Mouse (Mus musculus): Measurements from ENCODE around the gene Slc5a5.
"Not testable (repeated sequence)": the region's sequence is repeated elsewhere in the genome, so short reads cannot be mapped to it uniquely, and the experiment has no call there.

Slc5a5 gene

GRCm38 (mm10) chr8:70902211-70902610, 9.7 kb upstream of the Slc5a5 start:
- no peak for DNase-seq

DNA sequence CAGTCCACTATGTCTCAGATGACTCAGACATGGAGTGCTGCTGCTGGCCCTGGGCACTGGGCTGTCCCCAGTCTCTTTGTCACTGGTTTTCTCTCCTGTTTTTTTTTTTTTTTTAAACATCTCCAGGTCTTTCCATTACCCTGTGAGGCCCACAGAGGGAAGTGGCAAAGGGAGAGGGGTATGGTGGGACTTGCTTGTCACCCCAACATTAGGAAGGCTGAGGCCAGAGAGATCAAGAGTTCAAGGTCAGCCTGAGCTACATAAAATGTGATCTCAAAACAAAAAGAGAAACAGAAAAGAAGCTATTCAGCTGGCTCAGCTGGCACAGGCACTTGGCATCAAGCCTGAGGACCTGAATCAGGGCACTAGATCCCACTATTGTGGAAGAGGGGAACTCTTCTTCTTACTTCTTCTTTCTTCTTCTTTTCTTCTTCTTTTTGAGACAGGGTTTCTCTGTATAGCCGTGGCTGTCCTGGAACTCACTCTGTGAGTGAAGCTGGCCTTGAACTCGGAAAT, 8.4 kb upstream of the Slc5a5 start:
- no peak for DNase-seq

- no peak for DNase-seq
These were observed 6.7 kb upstream of the Slc5a5 start for GRCm38 (mm10) chr8:70899226-70899625.

GRCm38 (mm10) chr8:70898661-70899198, 6.2 kb upstream of the Slc5a5 start:
- DNase-seq = no peak

DNA sequence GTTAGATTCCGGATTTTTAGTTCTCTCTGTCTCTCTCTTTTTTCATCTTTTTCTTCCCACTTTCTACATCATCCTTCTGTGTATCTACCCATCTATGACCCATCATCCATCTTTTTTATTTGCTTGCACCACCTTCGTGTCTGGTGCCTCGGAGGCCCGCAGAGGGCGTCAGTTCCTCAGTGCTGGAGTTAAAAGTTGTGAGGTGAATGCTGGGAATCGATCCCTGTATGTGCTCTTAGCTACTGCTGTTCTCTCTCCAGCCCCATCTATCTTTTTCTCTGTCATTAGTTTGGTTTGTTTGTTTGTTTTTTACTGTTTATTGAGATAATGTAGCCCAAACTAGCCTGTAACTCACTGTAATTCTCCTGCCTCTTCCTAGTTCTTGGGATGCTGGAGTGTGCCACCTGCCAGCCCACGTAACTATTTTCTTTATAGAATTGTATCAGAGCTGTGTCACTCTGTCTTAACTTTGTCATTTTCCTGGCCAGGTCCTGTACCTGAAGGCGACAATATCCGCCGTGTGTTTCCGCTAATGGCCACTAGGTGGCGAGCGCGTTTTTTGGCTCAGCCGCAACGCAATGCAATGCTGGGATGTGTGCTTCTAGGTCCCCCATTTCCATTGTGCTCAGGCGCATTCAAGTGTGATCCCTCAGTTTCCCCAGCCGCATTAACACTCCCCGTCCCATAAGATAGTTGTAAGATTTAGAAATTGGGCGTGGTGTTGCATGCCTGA, 5.3 kb upstream of the Slc5a5 start:
- DNase-seq = peak; percentile 81

GRCm38 (mm10) chr8:70897021-70897680, 4.6 kb upstream of the Slc5a5 start, which contains the start of gene Rpl18a:
Gene Rpl18a, minus strand, starts transcription at chr8:70897412.
- peak; percentile 99 for DNase-seq

GRCm38 (mm10) chr8:70896316-70897020, 3.9 kb upstream of the Slc5a5 start:
- DNase-seq = no peak

DNA sequence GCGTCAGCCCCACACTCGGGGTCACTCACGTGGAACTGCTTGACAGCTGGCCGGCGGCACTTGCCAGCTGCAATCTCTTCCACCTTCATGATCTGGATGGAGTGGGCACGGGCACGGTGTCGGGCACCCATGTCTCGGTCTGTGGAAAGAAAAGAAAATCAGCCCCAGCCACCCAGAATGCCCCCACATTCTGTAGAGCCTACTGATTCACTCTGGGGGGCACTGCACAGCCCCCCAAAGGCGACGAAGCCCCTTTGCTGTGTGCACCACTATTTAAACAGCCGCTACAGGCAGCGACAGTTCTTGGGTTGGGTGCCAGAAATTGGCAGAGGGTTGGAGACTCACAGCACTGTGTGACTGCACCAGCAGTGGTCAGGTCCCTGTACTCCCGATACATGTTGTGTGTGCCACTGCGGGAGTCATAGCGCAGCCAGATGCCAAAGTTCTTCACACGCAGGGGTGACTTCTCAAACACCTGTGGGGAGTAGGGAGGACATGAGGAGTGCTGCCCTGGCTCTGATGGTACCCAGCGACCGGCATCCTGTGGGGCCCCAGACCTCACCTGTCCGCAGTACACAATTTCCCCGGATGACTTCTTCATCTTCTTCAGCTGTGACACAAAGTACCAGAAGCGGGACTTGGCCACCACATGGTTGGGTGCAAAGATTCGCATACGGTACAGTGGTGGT, 3.2 kb upstream of the Slc5a5 start:
- DNase-seq = not testable (repeated sequence)

- no peak for DNase-seq
These were observed 2.4 kb upstream of the Slc5a5 start for GRCm38 (mm10) chr8:70894771-70895545.

- DNase-seq = no peak
These were observed 1.8 kb upstream of the Slc5a5 start for GRCm38 (mm10) chr8:70894385-70894720.

DNA sequence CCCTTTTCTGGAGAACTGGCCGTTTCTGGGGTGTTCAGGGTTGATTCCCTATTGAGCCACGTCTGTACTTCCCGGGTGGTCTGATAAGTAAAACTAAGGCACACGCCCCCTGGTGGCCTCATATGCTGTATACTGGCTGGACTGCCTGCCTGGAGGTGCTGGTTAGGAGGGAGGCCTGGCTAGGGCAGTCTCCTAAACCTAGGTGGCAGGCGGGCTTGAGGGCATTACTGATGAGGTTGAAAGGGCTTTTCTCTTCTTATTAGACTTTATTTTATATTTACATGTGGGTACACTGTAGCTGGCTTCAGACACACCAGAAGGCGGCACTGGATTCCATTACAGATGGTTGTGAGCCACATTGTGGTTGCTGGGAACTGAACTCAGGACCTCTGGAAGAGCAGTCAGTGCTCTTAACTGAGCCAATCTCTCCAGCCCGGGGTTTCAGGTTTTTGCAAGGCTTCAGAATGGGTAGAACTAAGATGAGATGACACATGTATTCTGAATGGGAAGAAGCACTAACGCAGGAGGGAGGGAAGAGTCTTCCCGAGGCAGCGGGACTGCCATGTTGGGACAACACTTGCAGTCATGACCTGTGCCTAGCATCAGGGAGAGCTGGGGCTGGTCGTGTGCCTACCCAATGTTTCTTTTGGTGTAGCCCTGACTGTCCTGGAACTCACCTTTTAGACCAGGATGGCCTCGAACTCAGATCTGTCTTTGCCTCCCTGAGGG, 1.3 kb upstream of the Slc5a5 start:
- DNase-seq = peak; percentile 77

DNA sequence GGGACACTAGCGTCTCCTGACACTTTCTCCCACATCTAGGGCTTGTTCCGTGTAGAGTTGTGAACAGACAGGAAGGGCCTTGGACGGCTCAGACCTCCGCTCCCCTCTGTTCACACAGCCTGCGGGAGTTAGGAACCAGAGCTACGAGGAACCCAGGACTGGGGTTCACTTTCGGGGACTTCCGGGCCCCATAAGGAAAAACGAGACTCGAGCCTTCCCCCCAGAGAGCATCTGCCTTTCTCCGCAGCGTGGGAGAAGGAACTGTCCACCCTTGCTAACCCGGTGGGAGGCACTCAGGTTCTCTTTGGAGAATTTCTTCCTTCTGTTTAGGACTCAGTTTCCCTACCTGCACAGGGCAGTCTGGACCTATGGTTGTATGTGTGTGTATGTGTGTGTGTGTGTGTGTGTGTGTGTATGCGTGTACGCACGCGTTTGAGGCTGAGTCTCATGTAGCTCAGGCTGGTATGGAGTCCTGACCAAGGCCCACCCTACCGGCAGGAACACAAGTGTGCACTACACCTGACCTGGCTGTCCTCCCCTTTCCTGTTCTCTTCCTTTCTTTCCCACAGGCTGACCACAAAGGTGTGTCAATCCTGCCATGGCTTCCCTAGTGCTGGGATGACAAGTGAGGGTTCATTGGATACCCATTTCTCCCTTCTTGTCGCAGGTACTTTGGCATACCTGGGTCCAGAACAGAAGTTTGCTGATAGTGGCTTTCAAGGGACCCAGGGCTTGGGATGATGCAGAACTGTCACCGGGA, 519 bp upstream of the Slc5a5 start:
- DNase-seq = no peak

DNA sequence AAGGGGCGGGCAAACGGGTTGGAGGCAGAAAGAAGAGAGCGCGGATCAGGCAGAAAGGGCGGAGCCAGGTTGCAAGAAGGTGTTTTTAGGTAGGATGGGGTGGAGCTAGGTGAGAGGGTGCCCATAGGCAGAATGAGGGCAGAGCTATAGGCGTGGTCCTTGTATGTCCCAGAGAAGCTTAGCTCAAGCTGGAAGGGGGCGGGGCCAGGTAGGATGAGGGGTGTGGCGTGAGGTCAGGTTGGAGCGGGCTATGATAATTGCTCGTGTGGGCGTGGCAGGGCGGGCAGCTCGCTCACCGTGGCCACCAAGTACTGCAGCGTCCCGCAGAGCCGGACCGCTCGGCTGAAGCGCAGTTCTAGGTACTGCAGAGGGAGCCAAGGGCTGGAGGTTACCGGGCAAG, 1.2 kb downstream of the Slc5a5 start:
- no peak for DNase-seq

- DNase-seq = no peak
These were observed 1.9 kb downstream of the Slc5a5 start for GRCm38 (mm10) chr8:70890656-70891055.

DNA sequence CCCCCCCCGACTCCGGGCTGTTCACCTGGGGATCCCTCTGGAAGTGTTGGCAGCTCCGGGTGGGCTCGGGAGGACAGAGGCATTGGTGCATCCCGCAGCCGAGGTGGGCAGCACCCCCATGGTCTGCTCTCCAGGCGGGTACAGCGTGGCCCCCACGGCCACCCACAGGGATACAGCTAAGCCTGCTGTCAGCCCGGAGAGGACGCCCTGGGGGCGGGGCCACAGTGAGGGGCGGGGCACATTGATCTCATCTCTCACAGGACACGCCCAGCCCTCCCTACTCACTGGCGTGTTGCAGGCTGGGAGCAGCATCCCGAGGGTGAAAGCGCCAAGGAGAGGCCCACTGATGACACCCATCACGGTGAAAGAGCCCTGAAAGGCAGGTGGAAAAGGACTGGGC, 4.9 kb downstream of the Slc5a5 start:
- DNase-seq = peak; percentile 76

DNA sequence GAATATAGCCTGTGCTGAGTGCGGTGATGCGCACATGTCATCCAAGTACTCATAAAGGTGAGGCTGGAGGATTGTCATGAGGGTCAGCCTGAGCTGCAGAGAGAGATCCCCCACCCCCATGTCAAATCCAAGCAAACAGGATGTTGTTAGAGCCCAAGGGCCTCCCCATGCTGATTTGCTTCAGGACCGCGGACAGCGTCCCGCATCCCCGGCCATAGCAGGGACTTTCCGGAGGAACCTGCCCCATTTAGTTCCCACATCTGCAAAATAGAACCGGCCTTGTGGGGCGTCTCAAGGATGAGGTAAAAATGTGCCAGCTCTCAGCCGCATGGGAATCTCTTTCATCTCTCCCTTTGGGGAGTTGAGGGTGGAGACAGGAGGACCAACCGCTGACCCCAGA, 6.9 kb downstream of the Slc5a5 start:
- DNase-seq = no peak

DNA sequence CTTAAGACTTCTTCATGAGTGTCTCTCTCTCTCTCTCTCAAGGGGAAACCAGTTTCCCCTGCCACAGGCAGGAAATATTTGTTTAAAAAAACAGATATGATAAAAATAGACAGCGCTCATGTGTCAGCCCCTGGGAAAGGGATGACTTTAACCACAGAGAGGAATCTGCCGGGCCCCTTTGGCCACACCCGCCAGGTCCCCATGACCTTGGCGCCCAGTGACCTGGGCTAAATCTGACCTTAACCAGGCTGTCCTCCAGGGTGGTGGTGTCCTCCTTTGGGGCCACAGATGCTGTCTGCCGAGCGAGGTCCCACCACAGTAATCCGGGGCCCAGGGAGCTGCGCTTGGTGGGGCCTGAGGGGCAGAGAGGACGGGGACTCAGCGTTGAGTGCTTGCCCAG, 7.9 kb downstream of the Slc5a5 start:
- DNase-seq = no peak

DNA sequence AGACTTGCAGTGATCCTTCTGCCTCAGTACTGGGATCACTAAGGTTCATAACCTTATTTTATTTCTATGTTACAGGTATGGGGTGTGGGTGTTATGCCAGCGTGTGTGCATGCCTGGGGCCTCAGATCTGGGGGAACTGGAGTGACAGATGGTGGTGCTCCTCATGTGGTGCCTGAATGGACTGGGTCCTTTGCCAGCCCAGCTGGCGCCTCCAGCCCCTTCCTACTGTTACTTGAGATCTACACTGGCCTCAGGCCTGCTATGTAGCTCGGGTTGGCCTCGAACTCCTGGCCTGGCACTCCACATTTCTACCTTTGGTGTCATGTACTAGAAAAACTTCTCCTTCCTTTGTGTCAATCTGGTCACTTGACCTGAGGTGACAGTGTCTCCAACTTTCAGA, 8.4 kb downstream of the Slc5a5 start:
- DNase-seq = no peak

GRCm38 (mm10) chr8:70880546-70880945, 12.0 kb downstream of the Slc5a5 start:
- DNase-seq = no peak

DNA sequence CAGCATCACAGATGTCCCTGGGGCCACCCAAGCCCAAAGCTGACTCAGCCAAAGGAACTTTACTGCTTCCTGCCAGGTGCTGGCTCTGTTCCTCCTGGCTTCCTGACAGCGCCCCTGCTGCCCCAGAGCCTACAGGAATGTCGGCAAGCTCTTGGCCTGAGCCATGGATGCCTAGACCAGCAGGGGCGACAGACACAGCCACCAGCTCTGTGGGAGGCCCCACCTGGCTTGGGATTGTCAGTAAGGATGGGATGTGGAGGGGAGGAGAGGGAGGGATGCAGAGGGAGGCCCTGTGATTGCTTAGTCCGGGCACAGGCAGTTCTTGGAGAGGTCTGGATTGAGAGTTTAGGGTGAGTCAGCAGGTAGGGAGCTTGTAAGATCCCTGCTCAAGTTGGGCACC, 12.4 kb downstream of the Slc5a5 start:
- no peak for DNase-seq

- DNase-seq = no peak
These were observed 13.1 kb downstream of the Slc5a5 start for GRCm38 (mm10) chr8:70879500-70879899.

Data from layer of hippocampus, adult 9-11 months (tissue).